Mouse (Mus musculus): Measurements from ENCODE around the gene Zfp638.
"Not testable (repeated sequence)": the region's sequence is repeated elsewhere in the genome, so short reads cannot be mapped to it uniquely, and the experiment has no call there.

Gene Zfp638

DNA sequence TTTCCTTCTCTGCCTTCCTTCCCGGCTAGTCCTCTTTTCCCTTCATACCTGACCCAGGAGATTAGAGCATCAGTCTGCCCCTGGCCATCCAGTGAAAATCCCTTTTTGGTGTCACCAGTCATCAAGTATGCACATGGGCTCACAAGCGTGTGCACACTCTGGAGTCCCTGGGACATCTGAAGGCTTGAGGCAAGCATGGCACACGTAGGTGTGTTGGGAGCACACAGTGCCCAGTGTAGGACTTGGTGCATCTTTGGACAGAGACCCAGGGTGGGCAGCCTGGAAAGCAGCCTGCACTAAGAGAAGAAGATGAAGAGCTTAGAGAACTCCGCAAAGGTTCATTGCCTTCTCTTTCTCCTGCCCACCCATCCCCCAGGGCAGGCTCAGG is 143.0 kb downstream of the Zfp638 start:
- DNase-seq (ENCODE audit: low spot score in 2 of 2): no peak

DNA sequence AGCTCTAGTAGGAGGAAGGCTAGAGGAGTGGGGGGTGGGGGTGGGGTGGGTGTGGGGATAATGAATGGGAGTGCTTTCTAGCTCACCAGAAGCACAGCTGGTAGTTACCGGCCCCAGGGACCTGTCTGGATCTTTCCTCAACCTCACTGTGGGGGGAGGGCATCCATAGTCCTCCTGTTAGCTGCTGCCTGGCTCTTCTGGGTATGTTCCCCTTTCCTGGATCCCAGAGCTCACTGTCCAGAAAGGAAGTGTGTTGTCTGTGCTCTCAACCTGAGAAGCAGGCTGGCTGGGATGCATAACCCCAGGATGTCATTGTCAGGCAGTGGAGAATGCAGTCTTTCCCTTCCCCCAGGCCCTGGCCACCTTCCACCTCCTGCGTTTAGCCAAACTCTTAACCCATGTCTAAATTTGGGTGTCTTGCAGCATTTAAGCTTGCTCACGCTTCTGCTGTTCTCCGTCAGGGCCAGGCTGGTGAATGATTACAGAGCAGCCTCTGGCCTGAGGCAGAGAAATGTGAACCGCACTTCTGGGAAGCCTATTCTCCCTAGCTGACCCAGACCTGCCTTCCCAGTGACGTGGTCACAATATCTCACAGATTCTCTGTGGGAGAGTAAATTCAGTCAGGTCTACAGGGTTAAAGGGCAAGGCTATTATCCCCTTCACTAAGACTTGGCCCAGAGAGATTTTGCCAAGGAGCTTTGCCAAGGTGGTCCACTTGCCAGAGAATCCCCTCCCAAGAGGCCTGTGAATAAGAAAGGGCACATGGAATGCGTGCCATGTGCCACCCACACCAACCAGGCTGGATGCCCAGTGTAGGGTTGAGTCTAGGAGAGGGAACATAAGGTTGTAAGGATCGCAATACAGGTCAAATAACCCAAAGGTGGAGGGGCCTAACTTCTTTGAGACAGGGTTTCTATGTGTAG is 143.7 kb downstream of the Zfp638 start:
- no peak for DNase-seq (ENCODE audit: low spot score in 2 of 2)

DNA sequence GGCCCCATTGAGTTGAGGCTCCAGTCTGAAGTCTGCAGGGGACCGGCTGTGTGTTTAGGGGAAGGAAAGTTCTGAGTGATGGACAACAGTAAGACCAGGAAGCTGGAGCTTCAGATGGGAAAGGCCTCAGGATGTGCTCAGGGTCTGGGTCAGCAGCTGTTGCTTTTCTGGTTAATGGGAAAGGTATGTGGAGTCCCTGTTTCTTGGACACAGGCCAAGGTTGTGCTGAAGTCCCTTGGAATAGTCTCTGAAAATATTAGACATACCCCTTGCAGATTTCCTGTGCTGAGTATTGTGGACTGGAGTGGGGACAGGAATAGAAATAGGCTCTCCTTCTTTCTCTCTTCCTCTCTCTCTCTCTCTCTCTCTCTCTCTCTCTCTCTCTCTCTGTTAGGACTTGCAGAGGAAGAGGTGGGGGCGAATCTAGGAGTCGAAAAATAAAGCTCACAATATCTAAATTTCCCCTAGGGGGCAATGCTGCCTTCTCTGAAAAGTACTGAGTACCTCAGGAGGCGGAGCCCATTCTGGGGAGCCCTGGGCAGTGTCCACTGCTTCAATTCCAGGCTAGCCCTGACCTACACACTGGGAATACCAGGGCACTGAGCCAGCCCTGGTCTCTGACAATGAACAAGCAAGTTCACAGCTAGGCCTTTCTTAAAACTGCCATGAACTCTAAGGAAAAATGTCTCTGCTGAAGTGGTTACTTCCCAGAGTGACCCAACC is 148.2 kb downstream of the Zfp638 start:
- DNase-seq (ENCODE audit: low spot score in 2 of 2): not testable (repeated sequence)

DNA sequence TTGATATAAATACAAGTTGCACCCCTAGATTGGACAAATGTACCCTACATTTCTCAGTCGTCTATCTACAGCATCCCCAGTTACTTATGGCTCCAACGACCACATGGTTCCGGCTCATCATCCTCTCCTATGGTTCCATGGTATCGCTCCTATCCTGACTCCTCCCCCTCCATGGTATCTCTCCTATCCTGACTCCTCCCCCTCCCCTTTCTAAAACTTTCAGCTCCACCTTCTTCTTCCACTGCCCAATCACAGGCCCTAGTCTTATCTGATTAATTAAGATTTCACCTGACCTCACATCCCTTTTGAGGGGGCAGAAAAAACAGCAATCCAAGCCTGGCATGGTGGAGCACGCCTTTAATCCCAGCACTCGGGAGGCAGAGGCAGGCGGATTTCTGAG is 149.9 kb downstream of the Zfp638 start:
- no peak for DNase-seq (ENCODE audit: low spot score in 2 of 2)

DNA sequence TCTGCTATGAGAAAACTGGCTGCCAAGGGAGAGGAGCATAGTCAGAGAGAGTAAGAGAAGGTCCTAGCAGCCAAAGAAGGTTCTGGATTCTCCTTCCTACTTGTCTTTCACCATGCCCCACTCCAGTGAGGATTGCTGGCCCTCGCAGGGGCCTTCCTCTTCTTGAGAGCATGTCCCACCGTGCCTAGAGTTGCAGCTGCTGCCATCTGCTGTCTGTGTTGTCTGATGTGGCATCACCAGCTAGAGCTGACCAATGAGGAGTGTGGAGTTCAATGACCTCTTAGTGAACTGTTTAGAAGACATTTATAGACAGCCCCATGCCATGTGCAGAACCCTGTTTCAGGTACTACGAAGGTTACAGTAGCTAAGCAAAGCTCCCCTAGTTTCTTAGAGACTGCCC is 150.5 kb downstream of the Zfp638 start:
- no peak for DNase-seq (ENCODE audit: low spot score in 2 of 2)

DNA sequence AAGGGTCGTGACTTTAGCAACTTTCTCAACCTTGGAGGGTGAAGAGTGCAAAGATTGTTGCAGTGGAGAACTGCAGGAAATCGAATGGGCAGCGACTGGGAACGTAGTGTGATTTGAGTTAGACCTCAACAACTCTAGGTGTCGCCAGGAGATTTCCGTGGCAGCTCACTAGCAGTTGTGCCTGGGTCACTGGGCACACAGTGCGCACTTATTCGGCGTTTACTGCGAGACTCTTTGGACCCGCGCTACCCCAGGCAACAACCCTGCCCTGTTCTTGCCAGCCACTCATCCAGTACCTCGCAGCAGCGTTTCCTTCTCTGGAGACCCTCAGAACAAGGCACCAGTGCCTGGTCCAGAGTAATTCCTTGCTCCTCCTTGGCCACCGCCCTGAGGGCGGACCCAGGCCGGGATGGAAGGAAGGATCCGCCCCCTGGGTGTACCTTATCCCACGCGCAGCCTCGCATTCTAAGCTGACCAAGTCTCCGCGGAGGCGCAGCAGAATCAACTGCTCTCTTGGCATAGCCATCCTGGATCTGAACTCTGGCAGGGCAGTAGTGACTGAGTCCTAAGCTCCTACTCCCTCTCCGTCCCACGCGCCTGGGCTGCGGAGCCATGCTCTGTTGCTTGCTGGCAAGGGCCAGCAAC is 152.1 kb downstream of the Zfp638 start:
- DNase-seq (ENCODE audit: low spot score in 2 of 2): no peak

DNA sequence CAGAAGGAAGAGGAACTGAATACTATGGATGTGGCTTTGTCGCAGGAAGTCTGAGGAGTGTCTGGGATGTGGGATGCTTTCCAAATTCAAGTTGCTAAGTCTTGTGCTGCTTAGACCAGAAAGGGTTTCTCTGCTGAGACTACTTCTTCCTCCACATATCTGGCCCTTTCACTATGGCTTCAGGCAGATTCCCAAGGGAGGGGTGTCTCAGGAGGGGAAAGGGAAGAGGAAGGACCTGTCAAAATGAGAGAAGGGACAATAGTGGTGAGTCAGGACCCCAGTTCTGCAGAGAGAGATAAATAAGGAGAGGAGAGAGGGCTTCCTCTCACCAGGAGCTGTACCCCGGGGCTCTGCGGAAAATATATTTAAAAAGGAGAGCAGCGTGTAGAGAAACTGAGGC is 153.1 kb downstream of the Zfp638 start:
- no peak for DNase-seq (ENCODE audit: low spot score in 2 of 2)

DNA sequence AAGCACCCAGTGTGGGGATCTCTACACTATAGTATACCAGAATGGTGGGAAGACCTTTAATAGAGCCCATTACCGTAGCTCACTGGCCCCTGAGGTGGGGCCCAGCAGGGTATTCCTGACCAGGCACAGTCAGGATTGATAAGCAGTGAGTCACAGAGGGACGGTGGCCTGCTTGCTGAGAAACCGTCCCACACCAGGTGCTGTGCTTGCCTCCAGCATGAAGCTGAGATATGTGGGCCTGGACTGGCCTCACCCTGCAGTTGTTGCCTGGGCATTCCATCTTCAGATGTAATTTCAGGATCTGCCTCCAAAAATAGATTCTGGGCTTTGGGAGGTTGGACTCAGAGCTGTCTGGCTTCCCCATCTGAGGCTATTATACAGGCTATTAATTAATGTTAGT is 155.1 kb downstream of the Zfp638 start:
- DNase-seq (ENCODE audit: low spot score in 2 of 2): no peak

DNA sequence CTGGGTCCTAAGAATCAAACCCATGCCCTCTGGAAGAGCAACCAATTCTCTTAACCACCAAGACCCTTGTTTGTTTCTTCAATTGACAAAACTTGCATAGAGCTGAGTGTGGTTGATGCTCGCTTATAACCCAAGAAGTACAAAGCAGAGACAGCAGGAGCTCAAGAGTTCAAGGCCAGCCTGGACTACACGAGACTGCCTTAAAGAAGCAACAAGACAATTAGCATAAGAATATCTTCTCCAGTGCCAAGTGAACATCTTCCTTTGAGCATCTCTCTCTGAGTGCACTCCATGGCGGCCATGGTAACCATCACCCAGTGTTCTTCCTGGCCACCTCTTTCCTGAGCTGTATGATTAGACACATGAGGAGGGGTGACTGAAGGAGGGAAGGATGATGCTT is 158.7 kb downstream of the Zfp638 start:
- no peak for DNase-seq (ENCODE audit: low spot score in 2 of 2)

DNA sequence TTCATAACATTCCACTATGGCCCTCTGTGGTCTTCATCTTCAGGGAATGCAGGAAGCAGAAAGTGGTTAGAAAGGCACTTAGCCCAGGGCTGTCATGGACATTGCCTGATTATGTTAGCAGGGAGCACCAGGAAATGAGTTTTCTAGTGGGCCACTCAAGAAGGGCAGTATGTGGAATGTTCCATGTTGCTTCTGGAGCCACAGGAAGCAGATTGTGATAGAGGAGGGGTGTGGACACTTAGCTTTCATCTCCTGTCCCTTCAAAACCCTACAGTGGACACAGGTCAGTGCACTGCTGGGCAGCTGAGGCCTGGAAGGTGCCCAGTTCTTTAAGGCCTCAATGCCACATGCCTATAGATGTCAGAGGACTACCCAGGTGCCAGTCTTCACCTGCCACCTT is 161.9 kb downstream of the Zfp638 start:
- DNase-seq (ENCODE audit: low spot score in 2 of 2): no peak

DNA sequence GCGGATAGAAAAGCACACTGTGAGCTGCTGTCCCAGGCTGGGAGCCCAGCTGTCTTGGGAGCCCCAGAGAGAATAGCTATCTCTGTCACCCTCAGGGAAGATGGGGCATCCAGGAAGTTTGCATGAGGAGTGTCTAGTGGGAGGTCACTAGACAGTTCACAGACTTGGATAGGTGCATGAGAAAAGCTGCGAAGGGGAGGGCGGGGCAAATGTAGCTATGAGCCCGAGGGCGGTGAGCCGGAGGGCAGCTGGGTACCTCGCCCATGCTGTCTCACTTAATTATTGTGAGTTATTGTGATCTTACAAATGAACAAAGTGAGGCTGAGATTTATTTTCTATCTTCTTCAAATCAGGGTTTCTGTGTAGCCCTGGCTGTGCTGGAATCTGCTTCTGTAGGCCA is 162.9 kb downstream of the Zfp638 start:
- DNase-seq (ENCODE audit: low spot score in 2 of 2): no peak

DNA sequence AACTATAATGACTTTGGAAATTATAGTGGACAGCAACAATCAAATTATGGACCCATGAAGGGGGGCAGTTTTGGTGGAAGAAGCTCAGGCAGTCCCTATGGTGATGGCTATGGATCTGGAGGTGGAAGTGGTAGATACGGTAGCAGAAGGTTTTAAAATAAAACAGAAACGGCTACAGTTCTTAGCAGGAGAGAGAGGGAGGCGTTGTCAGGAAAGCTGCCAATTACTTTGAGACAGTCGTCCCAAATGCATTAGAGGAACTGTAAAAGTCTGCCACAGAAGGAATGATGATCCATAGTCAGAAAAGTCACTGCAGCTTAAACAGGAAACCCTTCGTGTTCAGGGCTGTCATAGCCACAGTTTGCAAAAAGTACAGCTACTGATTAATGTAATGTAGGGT is 165.6 kb downstream of the Zfp638 start:
- DNase-seq (ENCODE audit: low spot score in 2 of 2): not testable (repeated sequence)
